Mouse (Mus musculus) cortical plate, adult 2 months (tissue): Measurements from ENCODE around the gene Nnat.

Source experiments
- CTCF ChIP-seq: fragments of 200-500 bp; IDR thresholded peaks from 2 replicates; pipeline ENCODE4 v1.5.1; 2011; ENCODE audit warnings: mild to moderate bottlenecking, control low read depth, low read length; ENCODE audit not compliant: insufficient read depth; ENCODE audit errors: extremely low read depth
- POLR2A ChIP-seq: fragments of 200-500 bp; IDR thresholded peaks from 2 replicates; pipeline ENCODE4 v1.6.1; 2011; ENCODE audit warnings: mild to moderate bottlenecking, low read length, control low read depth; ENCODE audit not compliant: insufficient read depth; ENCODE audit errors: extremely low read depth

GRCm38 (mm10) chr2:157536476-157537081, 23.3 kb upstream of the Nnat start:
- no peak for TF ChIP-seq POLR2A
- no peak for TF ChIP-seq CTCF
